Mouse (Mus musculus) megakaryocyte, embryonic 14.5 days (primary cell): ENCODE measurements around the gene Xpr1.

Source experiments
- FLI1 ChIP-seq: IDR thresholded peaks from 2 replicates; pipeline ENCODE4 v1.6.1; 2012; ENCODE audit warnings: low read length, inconsistent platforms, mixed read lengths
- GATA1 ChIP-seq: IDR thresholded peaks from 3 replicates; pipeline ENCODE4 v1.6.1; 2012; ENCODE audit warnings: mixed read lengths, low read length, inconsistent platforms, borderline replicate concordance

GRCm38 (mm10) chr1:155303402-155303801, 113.8 kb downstream of the Xpr1 start:
- TF ChIP-seq GATA1 (no peak), FLI1 (no peak)
